Mouse (Mus musculus): ENCODE measurements around the gene Marveld3.

Marveld3 gene

GRCm38 (mm10) chr8:109968837-109969236 is 6.8 kb upstream of the Marveld3 start:
- in situ Hi-C loops (cut with MboI, MseI), result loop anchor here (10.0 kb wide), 1 partner anchor 106 kb away; the partner anchor contains the start of gene Zfp612

- in situ Hi-C loops (cut with MboI, MseI), result loop anchor here (10.0 kb wide), 1 partner anchor 111 kb away; the partner anchor contains the start of gene Zfp612
Measured at GRCm38 (mm10) chr8:109964106-109964505, 2.1 kb upstream of the Marveld3 start.

GRCm38 (mm10) chr8:109963421-109963820 is 1.4 kb upstream of the Marveld3 start:
- in situ Hi-C loops (cut with MboI, MseI), result loop anchor here (10.0 kb wide), 1 partner anchor 111 kb away; the partner anchor contains the start of gene Zfp612

- in situ Hi-C loops (cut with MboI, MseI), result loop anchor here (10.0 kb wide), 1 partner anchor 112 kb away; the partner anchor contains the start of gene Zfp612
Measured at GRCm38 (mm10) chr8:109962896-109963295, 893 bp upstream of the Marveld3 start.

GRCm38 (mm10) chr8:109959112-109959511 is 2.9 kb downstream of the Marveld3 start:
- in situ Hi-C loops (cut with MboI, MseI), result no loop called here

- in situ Hi-C loops (cut with MboI, MseI), result no loop called here
Measured at GRCm38 (mm10) chr8:109958036-109958655, 3.9 kb downstream of the Marveld3 start.

GRCm38 (mm10) chr8:109957167-109958028 is 4.6 kb downstream of the Marveld3 start:
- in situ Hi-C loops (cut with MboI, MseI), result no loop called here

GRCm38 (mm10) chr8:109954486-109954948 is 7.5 kb downstream of the Marveld3 start:
- in situ Hi-C loops (cut with MboI, MseI), result no loop called here

- in situ Hi-C loops (cut with MboI, MseI), result no loop called here
Measured at GRCm38 (mm10) chr8:109952171-109952570, 9.8 kb downstream of the Marveld3 start.

GRCm38 (mm10) chr8:109948285-109948564 is 13.8 kb downstream of the Marveld3 start:
- in situ Hi-C loops (cut with MboI, MseI), result no loop called here

GRCm38 (mm10) chr8:109947447-109948284 is 14.3 kb downstream of the Marveld3 start:
- in situ Hi-C loops (cut with MboI, MseI), result no loop called here

GRCm38 (mm10) chr8:109946272-109946671 is 15.7 kb downstream of the Marveld3 start:
- in situ Hi-C loops (cut with MboI, MseI), result no loop called here

- in situ Hi-C loops (cut with MboI, MseI), result no loop called here
Measured at GRCm38 (mm10) chr8:109945694-109946093, 16.3 kb downstream of the Marveld3 start.

GRCm38 (mm10) chr8:109945153-109945632 is 16.8 kb downstream of the Marveld3 start:
- in situ Hi-C loops (cut with MboI, MseI), result no loop called here

- in situ Hi-C loops (cut with MboI, MseI), result no loop called here
Measured at GRCm38 (mm10) chr8:109941606-109942360, 20.2 kb downstream of the Marveld3 start.

GRCm38 (mm10) chr8:109920406-109921390 is 41.3 kb downstream of the Marveld3 start:
- in situ Hi-C loops (cut with MboI, MseI), result loop anchor here (5.0 kb wide), 1 partner anchor 58 kb away; no protein-coding TSS in a partner anchor

GRCm38 (mm10) chr8:109917277-109917676 is 44.7 kb downstream of the Marveld3 start:
- in situ Hi-C loops (cut with MboI, MseI), result no loop called here

- in situ Hi-C loops (cut with MboI, MseI), result no loop called here
Measured at GRCm38 (mm10) chr8:109907376-109907775, 54.6 kb downstream of the Marveld3 start.

GRCm38 (mm10) chr8:109906907-109907306 is 55.1 kb downstream of the Marveld3 start:
- in situ Hi-C loops (cut with MboI, MseI), result no loop called here
